Mouse (Mus musculus) bone marrow macrophage, adult 2 months (primary cell): ENCODE data around the gene Arhgap42.

Experiments used
- CTCF ChIP-seq: IDR thresholded peaks from 2 replicates; pipeline ENCODE4 v1.5.1; 2012; ENCODE audit warnings: low read depth, mild to moderate bottlenecking, low read length, moderate library complexity
- POLR2A ChIP-seq: IDR thresholded peaks from 2 replicates; pipeline ENCODE4 v1.6.1; 2012; ENCODE audit warnings: mild to moderate bottlenecking, low read depth, low read length, borderline replicate concordance

DNA sequence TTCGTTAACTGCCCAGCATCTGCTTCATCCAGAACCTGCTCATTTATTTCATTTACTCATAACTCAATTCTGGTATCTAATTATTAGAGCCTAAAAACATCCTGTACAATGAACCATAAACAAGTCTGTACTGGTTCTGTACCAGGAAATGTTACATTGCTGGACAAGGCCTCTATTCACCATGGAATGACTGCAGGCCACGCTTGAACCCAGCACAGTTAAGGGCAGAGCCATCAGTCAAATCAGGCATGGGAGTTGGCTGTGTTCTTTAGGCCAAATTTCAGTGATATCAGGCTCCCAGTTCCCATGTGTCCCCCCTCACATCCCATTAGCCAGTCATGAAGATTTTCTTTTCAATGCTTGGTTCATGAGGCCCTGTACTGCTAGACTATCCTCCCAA, 20.6 kb downstream of the Arhgap42 start:
- TF ChIP-seq POLR2A: no peak
- no peak for TF ChIP-seq CTCF
